Mouse (Mus musculus): ENCODE results near the gene Sae1. TPM values are rescaled to one million over a fixed set of nuclear protein-coding genes. Genes with fewer than 3 reads are reported as not detected.
"Not testable (repeated sequence)": the region's sequence is repeated elsewhere in the genome, so short reads cannot be mapped to it uniquely, and the experiment has no call there.

Sae1 gene
- polyA plus RNA-seq, 1 experiment from 2014 or later = 98.0 TPM

DNA sequence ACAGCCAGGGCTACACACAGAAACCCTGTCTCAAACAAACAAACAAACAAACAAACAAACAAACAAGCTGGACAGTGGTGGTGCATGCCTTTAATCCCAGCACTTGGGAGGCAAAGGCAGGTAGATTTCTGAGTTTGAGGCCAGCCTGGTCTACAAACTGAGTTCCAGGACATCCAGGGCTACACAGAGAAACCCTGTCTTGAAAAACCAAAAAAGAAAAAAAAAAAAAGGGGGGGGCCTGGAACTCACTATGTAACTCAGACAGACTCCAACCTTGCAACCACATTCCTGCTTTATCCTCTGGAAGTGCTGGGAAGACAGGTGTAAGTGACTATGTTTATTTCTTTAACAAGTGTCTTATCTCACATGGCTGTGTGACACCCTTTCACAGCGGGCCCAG is 79.5 kb downstream of the Sae1 start, which contains the start of gene Bbc3:
Gene Bbc3, plus strand, starts transcription at position 301 of the 400 bp plus-strand sequence.
- not testable (repeated sequence) for ATAC-seq (ENCODE audit: insufficient read depth); H3K36me3 ChIP-seq (replicated peaks); H3K9me3 ChIP-seq (replicated peaks)
- Histone ChIP-seq H3K27me3 (peaks cover 21% of the 10 kb centered on the region), H3K4me2 (peak within 1 kb of the TSS; percentile 100), H3K27ac (replicated peaks) (peak within 1 kb of the TSS; percentile 97), H3K4me1 (replicated peaks) (peaks cover 66% of the 10 kb centered on the region), H3K9ac (peak within 1 kb of the TSS; percentile 97), H3K4me3 (replicated peaks) (peak within 1 kb of the TSS; percentile 92)
- WGBS (ENCODE audit: insufficient replicate concordance) = 20% methylated on average over 1 of the region's 1 CpGs

DNA sequence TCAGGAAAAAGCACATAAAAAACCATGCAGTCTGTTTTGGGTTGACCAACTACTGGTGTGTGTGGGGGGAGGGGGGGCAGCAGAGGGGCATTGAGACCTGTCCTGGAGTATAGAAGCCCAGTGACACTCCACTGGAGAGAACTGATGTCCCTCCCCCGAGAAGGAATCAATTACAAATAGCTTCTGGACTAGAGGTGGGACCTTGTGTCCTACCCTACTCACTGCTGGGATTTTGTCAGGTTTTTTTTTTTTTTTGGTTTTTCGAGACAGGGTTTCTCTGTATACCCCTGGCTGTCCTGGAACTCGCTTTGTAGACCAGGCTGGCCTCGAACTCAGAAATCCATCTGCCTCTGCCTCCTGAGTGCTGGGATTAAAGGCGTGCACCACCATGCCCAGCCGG is 80.5 kb downstream of the Sae1 start:
- H3K27me3 ChIP-seq = peaks cover 19% of the 10 kb centered on the region
- not testable (repeated sequence) for H3K9ac ChIP-seq; H3K9me3 ChIP-seq (replicated peaks); ATAC-seq (ENCODE audit: insufficient read depth); H3K4me3 ChIP-seq (replicated peaks); H3K4me2 ChIP-seq; H3K36me3 ChIP-seq (replicated peaks)
- 62% methylated on average over 6 of the region's 6 CpGs for WGBS (ENCODE audit: insufficient replicate concordance)
- H3K27ac ChIP-seq (replicated peaks) = 0 out of 2 replicates have a peak overlapping the region, but pooled peaks have one; percentile 38
- peaks cover 56% of the 10 kb centered on the region for H3K4me1 ChIP-seq (replicated peaks)

GRCm38 (mm10) chr7:16299419-16300035 is 88.1 kb downstream of the Sae1 start:
- no peaks in the 10 kb centered on the region for H3K36me3 ChIP-seq (replicated peaks)
- WGBS (ENCODE audit: insufficient replicate concordance) = 3% methylated on average over 52 of the region's 52 CpGs
- H3K27ac ChIP-seq (replicated peaks) = no peak overlapping the region
- H3K27me3 ChIP-seq = peaks cover 54% of the 10 kb centered on the region
- H3K4me3 ChIP-seq (replicated peaks) = peak overlapping the region; percentile 37
- H3K9me3 ChIP-seq (replicated peaks) = no peaks in the 10 kb centered on the region
- no peak for ATAC-seq (ENCODE audit: insufficient read depth)
- no peak overlapping the region for H3K9ac ChIP-seq
- peaks cover 43% of the 10 kb centered on the region for H3K4me1 ChIP-seq (replicated peaks)
- peak overlapping the region; percentile 62 for H3K4me2 ChIP-seq

GRCm38 (mm10) chr7:16298927-16299326 is 88.7 kb downstream of the Sae1 start:
- peaks cover 54% of the 10 kb centered on the region for H3K27me3 ChIP-seq
- H3K27ac ChIP-seq (replicated peaks) = no peak overlapping the region
- H3K36me3 ChIP-seq (replicated peaks) = no peaks in the 10 kb centered on the region
- H3K4me2 ChIP-seq = no peak overlapping the region
- no peaks in the 10 kb centered on the region for H3K9me3 ChIP-seq (replicated peaks)
- no peak overlapping the region for H3K4me3 ChIP-seq (replicated peaks)
- ATAC-seq (ENCODE audit: insufficient read depth) = no peak
- WGBS (ENCODE audit: insufficient replicate concordance) = 68% methylated on average over 5 of the region's 5 CpGs
- H3K9ac ChIP-seq = no peak overlapping the region
- H3K4me1 ChIP-seq (replicated peaks) = peaks cover 49% of the 10 kb centered on the region

DNA sequence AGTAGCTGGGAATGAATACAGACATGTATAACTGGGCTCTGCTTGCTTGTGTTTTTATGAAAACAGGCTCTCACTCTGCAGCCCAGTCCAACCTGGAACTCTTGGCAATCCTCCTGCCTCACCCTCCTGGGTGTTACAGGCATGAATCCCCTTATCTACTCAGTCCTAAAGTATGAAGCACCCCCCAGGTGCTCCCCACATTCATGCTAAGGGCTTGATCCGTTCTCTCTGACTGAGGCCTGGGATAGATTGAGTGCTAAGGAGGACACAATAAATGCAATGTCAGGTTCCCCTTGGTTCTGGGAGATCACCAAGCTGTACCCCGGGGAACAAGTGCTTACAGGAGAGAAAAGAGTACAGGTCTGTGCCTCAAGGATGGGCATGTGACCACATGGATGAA is 90.0 kb downstream of the Sae1 start:
- Histone ChIP-seq H3K27ac (replicated peaks) (peak overlapping the region; percentile 99), H3K4me1 (replicated peaks) (peaks cover 52% of the 10 kb centered on the region), H3K9me3 (replicated peaks) (no peaks in the 10 kb centered on the region), H3K9ac (0 out of 2 replicates have a peak overlapping the region, but pooled peaks have one; percentile 61), H3K36me3 (replicated peaks) (no peaks in the 10 kb centered on the region), H3K27me3 (peaks cover 50% of the 10 kb centered on the region), H3K4me3 (replicated peaks) (no peak overlapping the region), H3K4me2 (peak overlapping the region; percentile 96; the same call in 1 of the 2 replicates)
- 64% methylated on average over 2 of the region's 2 CpGs for WGBS (ENCODE audit: insufficient replicate concordance)
- ATAC-seq (ENCODE audit: insufficient read depth) = no peak

- Histone ChIP-seq H3K9me3 (replicated peaks) (no peaks in the 10 kb centered on the region), H3K4me1 (replicated peaks) (peaks cover 52% of the 10 kb centered on the region), H3K4me3 (replicated peaks) (peak overlapping the region; percentile 63), H3K36me3 (replicated peaks) (no peaks in the 10 kb centered on the region), H3K9ac (peak overlapping the region; percentile 61), H3K27me3 (peaks cover 44% of the 10 kb centered on the region), H3K4me2 (peak overlapping the region; percentile 96), H3K27ac (replicated peaks) (peak overlapping the region; percentile 99)
- ATAC-seq (ENCODE audit: insufficient read depth) = no peak; the same call in 1 of the 2 replicates
- 3% methylated on average over 22 of the region's 22 CpGs for WGBS (ENCODE audit: insufficient replicate concordance)
Observed at GRCm38 (mm10) chr7:16296766-16297390, 90.7 kb downstream of the Sae1 start.

- 14% methylated on average over 2 of the region's 2 CpGs for WGBS (ENCODE audit: insufficient replicate concordance)
- Histone ChIP-seq H3K4me3 (replicated peaks) (peak overlapping the region; percentile 63), H3K4me2 (peak overlapping the region; percentile 96), H3K36me3 (replicated peaks) (no peaks in the 10 kb centered on the region), H3K9me3 (replicated peaks) (no peaks in the 10 kb centered on the region), H3K27ac (replicated peaks) (peak overlapping the region; percentile 99), H3K27me3 (peaks cover 37% of the 10 kb centered on the region), H3K4me1 (replicated peaks) (peaks cover 52% of the 10 kb centered on the region), H3K9ac (peak overlapping the region; percentile 61)
- ATAC-seq (ENCODE audit: insufficient read depth) = peak; percentile 45
Observed at GRCm38 (mm10) chr7:16296146-16296545, 91.5 kb downstream of the Sae1 start.

DNA sequence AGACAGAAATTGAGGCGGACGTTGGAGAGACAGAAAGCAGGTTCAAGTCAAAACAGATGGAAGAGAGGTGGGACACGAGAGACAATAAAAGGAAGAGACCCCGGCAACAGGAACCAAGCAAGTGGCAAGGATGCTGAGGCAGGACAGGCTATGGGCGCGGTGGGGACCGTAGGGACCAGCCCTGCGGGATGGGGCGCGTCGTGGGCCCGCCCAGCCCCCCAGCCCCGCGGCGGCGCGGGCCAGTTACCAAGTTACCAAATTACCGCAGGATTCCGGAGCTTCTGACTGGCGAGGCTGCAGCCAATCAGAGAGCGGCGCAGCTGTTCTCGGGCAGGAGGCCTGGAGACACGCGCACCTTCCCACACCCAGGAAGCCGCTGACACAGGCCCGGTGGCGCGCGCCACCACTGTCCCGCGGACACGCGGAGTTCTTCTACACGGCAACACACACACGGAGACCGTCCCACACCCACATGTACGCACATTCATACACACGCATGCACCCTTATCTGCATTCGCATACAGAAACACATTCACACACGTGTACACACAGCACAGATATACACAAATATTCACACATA is 92.2 kb downstream of the Sae1 start:
- under 1% methylated on average over 41 of the region's 41 CpGs for WGBS (ENCODE audit: insufficient replicate concordance)
- Histone ChIP-seq H3K9me3 (replicated peaks) (no peaks in the 10 kb centered on the region), H3K36me3 (replicated peaks) (no peaks in the 10 kb centered on the region), H3K4me1 (replicated peaks) (peaks cover 52% of the 10 kb centered on the region), H3K27ac (replicated peaks) (peak overlapping the region; percentile 99), H3K9ac (peak overlapping the region; percentile 62), H3K27me3 (peaks cover 30% of the 10 kb centered on the region), H3K4me2 (peak overlapping the region; percentile 96), H3K4me3 (replicated peaks) (peak overlapping the region; percentile 63)
- peak; percentile 78 for ATAC-seq (ENCODE audit: insufficient read depth)

GRCm38 (mm10) chr7:16294837-16295236 is 92.8 kb downstream of the Sae1 start:
- Histone ChIP-seq H3K27ac (replicated peaks) (peak overlapping the region; percentile 99), H3K9ac (peak overlapping the region; percentile 62), H3K4me3 (replicated peaks) (peak overlapping the region; percentile 63), H3K4me2 (peak overlapping the region; percentile 96), H3K27me3 (peaks cover 24% of the 10 kb centered on the region), H3K36me3 (replicated peaks) (no peaks in the 10 kb centered on the region), H3K4me1 (replicated peaks) (peaks cover 48% of the 10 kb centered on the region), H3K9me3 (replicated peaks) (no peaks in the 10 kb centered on the region)
- peak; percentile 86 for ATAC-seq (ENCODE audit: insufficient read depth)
- under 1% methylated on average over 23 of the region's 23 CpGs for WGBS (ENCODE audit: insufficient replicate concordance)

- Histone ChIP-seq H3K9ac (peak overlapping the region; percentile 52), H3K9me3 (replicated peaks) (no peaks in the 10 kb centered on the region), H3K4me2 (peak overlapping the region; percentile 96), H3K36me3 (replicated peaks) (no peaks in the 10 kb centered on the region), H3K4me3 (replicated peaks) (peak overlapping the region; percentile 63), H3K4me1 (replicated peaks) (peaks cover 43% of the 10 kb centered on the region), H3K27me3 (peaks cover 19% of the 10 kb centered on the region), H3K27ac (replicated peaks) (peak overlapping the region; percentile 99)
- peak; percentile 30 for ATAC-seq (ENCODE audit: insufficient read depth)
- 14% methylated on average over 4 of the region's 4 CpGs for WGBS (ENCODE audit: insufficient replicate concordance)
Observed at GRCm38 (mm10) chr7:16294346-16294745, 93.3 kb downstream of the Sae1 start.

DNA sequence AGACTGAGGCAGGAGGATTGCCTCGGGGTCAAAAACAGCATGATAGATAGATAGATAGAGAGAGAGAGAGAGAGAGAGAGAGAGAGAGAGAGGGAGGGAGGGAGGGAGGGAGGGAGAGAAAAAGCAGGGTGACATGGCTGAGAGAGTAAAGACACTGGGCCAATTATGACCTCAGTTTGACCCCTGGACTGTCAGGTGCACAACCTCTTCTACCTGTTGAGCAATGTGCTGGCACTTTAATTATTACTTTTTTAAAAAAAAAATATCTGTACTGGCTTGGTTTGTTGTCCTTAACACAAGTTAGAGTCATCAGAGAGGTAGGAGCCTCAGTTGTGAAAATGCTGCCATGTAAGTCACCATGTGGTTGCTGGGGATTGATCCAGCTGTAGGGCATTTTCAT is 99.8 kb downstream of the Sae1 start:
- H3K4me1 ChIP-seq (replicated peaks) = peaks cover 32% of the 10 kb centered on the region
- H3K4me3 ChIP-seq (replicated peaks) = no peak overlapping the region
- H3K4me2 ChIP-seq = no peak overlapping the region
- no peak for ATAC-seq (ENCODE audit: insufficient read depth)
- WGBS (ENCODE audit: insufficient replicate concordance) = 30% methylated on average over 1 of the region's 1 CpGs
- no peaks in the 10 kb centered on the region for H3K9me3 ChIP-seq (replicated peaks)
- H3K36me3 ChIP-seq (replicated peaks) = peaks cover 15% of the 10 kb centered on the region
- no peak overlapping the region for H3K27ac ChIP-seq (replicated peaks)
- no peaks in the 10 kb centered on the region for H3K27me3 ChIP-seq
- H3K9ac ChIP-seq = no peak overlapping the region
